Mouse (Mus musculus) thymus, postnatal 25 days (tissue): ENCODE data around the gene Arpc4.

Experiments used
- DNase-seq: peaks from one replicate; pipeline ENCODE4 v3.0.0; 2022

The Arpc4 gene

DNA sequence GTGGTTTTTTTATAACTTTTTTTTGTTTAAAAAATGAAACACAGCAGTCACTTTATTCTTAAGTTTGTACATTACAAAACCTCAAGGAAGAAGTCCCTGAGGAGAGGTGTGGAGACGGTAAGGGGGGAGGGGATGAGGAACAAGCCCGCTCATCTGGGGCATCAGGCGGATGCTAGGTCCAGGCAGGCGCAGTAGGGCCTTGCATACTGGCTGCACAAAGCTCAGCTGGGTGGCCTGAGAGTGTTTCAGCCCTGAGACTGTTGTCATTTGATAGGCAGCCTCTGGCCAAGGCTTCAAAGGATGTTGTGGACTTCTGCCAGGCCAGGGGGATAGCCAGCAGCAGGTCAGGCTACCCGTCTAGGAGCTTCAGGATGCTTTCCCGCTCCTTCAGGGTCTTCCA is 11.3 kb upstream of the Arpc4 start:
- no peak for DNase-seq

DNA sequence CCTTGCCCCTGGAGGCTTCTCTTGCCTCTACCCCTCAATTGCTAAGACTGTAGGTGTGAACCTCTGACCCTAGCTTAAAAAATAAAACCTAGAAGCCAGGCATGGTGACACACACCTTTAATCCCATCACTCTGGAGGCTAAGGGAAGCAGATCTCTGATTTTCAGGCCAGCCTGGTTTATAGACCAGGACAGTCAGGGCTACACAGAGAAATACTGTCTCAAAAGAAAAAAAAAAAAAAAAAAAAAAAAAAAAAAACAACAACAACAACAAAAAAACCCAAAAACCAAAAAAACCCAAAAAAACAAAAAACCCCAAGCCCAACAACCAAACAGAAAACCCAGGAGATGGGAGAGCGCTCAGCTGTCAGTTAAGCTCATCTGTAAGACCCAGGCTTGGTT is 10.3 kb upstream of the Arpc4 start:
- DNase-seq, result no peak

DNA sequence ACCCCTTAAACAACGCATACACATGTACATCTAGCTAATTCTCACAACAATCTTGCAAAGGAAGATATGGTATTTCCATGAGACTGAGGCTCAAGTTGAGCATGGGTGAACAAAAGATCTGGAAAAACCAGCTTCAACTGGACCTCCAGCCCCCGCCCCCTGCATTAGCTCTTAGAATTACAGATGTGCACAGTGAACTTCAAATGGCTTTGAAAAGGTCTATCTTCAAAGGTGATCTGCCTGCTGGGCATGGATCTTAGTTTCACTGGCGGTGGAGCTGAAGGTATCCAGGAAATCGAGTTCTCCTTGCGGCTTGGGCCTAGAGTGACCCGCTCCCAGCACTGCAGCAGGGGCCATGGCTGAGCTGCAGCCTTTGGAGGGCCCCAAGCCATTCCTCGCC is 9.8 kb upstream of the Arpc4 start:
- DNase-seq, result no peak

DNA sequence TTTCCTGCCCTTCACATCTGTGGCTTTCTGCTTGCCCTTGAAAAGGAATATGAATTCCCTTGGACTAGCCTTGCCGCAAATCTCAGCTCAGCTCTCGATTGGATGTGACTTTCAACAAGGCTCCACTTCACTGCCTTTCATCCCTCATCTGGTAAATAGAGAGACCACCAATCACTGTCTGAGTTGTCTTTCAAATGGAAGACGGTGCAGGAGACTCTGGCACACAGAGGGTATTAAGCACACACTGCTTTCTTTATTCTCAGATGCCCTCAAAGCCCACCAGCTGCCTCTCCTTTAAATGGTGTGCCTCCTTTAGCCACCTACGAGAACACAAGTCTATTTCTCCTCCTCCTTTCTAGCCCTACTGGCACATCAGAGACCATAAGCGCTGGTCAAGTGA is 9.3 kb upstream of the Arpc4 start:
- DNase-seq, result no peak

DNA sequence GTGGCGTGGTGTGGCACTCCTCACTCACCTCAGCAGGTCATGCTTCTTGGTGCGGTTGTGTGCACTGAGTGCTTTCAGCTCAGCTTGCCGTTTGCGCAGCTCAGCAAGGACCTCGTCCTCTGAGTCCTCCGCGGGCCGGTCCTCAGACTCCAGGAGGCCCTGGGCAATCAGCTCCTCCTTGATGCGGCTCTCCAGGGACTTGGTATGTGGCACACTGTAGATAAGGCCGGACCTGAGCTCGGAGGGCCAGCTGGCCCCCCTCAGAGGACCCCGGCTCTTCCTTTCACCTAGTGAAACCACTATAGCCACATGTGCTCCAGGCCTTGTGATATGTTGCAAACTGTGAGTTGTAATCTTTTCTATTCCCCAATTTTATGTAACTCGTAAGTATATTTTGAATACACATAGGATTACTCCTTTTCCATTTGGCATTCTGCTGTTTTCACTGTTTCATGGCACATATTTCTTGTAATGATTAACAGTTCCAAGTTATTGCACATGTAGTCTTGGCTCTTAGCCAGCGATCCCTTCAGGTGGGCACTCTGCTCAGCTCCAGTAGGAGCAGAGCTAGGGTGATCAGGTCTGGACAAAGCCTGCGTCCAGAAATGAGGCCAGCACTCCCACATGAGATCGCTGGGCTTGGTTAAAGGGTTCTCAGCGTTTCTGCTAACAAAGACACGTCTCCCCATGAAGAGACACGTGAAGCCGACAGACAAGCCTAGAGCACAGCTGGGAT is 7.6 kb upstream of the Arpc4 start:
- DNase-seq, result no peak

DNA sequence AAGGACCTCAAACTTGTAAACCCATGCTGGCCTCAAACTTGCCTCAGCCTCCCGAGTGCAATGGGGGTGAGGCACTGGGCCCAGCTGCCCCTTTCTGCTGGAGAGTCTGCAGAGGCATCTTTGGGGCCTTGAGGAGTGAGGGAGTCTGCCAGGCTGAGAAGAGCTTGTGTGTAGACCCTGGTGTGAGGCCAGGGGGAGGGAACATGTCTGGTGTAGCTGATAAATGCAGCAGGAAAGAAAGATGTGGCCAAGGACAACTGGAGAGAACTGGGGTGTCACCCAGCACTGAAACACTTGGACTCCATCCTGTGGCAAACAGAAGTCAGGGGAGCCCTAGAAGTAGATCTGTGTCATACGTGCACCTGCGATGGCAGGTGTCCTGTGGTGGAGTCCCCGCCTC is 4.4 kb upstream of the Arpc4 start:
- DNase-seq, result peak; percentile 21

DNA sequence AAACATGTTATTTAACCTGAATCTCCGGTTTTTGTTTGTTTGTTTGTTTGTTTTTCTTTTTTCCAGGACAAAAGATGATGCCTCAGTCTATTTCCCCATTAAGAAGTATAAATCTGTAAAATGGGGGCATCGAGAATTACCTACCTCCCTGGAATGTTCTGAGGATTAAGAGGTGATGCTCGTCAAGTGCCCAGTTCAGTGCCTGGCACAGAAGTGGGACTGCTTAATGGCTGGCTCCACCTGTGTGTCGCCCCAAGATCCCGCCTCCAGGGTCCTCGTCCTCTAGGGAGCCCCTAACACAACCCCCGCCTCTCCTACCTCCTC is 781 bp upstream of the Arpc4 start:
- no peak for DNase-seq

DNA sequence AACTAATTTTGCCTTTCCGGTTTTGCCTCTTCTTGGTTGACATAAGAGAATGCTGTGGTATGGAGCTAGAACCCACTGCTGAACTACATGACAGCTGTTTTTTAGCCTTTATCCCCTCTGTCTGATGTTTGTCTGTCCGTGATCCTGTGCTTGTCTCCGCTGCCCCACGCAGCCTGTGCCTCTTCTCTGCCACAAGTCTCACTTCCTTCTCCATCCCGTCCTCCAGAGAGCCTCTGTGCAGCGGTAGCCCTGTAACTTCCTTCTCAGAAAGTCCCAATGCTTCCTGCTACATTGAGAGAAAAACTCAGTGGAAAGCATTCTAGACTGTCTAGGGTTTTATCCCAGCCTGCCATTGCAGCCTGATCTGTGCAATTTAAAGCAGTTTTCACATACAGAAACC is 1.3 kb downstream of the Arpc4 start:
- no peak for DNase-seq

DNA sequence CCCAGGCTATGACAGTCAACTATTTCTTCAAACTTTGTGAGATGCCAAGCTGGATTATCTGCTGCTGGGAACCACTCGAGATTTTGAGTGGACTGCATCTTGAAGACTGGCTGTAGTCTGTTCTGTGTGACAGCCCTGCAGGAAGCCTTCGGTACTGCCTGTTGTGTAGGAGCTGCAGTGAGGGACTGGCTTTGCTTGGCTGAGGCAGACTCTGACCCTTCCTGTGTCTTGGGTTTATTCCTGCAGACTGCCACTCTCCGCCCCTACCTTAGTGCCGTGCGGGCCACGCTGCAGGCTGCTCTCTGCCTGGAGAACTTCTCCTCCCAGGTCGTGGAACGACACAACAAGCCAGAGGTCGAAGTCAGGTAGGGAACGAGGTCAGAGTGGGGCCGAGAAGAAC is 2.6 kb downstream of the Arpc4 start:
- DNase-seq, result no peak

DNA sequence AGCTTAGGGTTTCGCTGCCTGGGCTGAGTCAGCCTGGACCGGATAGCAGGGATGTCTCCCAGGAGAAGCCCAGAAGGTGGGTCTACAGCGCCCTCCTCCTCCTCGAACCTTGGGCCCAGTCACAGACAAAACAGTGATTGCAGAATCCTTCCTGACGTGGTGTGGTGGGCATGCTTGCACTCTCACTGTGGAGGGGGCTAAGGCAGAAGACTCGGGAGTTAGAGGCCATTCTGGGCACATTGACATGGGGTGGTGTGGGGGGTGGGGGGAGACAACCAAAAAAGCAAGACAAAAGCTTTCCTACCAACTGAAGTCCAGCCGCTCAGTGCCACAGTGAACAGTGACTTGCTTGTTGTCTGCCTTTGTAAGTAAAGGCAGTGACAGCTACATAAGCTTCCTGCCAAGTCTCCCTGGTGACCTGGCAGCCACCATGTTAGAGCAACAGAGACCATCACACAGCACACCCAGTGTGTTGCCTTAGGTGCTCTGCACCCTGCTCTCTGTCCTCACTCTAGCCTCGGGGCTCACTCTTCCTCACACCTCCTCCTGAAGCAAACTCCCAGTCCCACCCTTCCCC is 6.5 kb downstream of the Arpc4 start:
- DNase-seq, result no peak

DNA sequence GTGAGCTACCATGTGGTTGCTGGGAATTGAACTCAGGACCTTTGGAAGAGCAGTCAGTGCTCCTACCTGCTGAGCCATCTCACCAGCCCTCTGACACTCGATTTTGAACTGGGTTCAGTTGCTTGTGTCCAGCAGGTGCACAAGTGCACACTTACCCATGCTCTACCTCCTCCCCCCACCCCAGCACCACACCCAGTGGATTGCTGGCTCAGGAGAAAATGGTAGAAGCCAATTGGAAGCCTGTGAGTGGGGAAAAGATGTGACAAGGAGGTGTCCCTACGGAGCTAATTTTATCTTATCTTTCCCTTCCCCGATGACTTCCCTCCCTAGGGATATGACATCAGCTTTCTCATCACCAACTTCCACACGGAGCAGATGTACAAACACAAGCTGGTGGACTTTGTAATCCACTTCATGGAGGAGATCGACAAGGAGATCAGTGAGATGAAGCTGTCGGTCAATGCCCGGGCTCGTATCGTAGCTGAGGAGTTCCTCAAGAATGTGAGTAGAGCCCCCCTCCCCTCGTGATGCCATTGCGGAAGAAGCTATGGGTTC is 7.3 kb downstream of the Arpc4 start:
- no peak for DNase-seq

DNA sequence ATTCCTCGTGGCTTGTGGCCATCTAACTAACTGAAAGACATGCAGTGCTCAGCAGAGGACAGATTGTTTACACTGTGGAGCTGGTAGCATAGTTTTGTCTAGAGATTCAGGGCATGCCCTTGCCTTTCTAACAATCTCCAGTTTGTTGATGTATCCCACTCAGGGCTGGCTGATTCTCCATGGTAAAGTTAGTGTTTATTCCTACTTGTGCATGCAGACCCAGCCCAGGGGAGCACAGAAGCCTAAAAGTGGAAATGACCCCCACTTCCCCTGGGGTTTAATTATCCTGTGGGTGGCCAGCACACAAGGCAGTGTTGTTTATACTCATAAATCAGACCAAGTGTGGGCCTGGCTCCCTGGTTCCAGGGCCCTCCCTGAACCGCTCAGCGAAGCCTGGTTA is 8.1 kb downstream of the Arpc4 start:
- no peak for DNase-seq

DNA sequence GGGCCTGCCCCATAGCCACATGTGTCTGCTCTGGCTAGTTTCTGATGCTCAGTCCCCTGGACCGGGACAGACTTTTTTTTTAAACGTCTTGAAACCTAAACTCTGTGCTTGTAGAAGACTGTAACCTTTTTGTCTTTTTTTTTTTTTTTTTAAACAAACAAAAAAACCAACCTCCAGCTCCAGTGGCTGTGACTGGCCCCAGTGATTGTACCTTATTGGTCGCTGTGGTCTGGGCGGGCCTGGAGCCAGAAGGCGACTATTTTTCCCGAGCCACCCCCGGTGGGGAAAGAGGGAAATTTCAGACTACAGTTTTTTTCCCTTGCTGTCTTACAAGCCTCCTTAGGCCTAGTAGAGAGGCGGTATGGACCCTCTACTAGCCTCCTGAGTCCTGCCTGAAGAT is 11.0 kb downstream of the Arpc4 start, which contains the start of gene Ttll3:
TSS of gene Ttll3 (plus strand) at position 301 of the 400 bp plus-strand sequence.
- no peak for DNase-seq

DNA sequence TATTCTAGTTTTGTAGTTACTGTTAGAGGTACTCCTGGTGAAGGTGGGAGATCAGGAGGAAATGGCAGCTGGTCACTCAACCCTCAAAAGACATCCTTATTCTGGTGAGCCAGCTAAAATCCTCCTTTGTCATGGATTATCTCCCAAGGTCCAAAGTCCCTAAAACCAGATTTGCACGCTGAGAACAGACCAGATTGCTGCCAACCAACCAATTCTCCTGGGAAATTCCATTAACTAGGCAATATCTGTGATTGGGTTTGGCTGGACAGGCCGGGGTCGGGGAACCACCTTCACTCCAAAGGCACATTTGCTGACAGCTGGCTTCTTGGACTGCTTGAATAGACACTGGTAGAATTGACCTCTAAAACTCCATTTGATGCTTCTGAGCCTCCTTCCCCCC is 12.8 kb downstream of the Arpc4 start:
- no peak for DNase-seq

DNA sequence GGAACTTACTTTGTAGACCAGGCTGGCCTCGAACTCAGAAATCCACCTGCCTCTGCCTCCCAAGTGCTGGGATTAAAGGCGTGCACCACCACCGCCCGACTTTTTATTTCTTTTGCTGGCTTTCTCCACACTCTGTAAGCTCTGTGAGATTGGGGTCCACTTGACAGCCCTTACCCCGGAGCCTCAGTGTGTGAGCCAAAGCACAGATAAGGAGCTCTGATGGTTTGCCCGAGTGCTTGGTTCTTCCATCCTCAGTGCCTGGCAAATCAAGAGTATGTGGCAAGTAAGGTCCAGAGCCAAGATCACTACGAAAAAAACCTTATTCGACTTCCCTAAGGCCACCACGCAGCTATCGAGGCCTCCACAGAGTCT is 14.1 kb downstream of the Arpc4 start:
- DNase-seq, result no peak

DNA sequence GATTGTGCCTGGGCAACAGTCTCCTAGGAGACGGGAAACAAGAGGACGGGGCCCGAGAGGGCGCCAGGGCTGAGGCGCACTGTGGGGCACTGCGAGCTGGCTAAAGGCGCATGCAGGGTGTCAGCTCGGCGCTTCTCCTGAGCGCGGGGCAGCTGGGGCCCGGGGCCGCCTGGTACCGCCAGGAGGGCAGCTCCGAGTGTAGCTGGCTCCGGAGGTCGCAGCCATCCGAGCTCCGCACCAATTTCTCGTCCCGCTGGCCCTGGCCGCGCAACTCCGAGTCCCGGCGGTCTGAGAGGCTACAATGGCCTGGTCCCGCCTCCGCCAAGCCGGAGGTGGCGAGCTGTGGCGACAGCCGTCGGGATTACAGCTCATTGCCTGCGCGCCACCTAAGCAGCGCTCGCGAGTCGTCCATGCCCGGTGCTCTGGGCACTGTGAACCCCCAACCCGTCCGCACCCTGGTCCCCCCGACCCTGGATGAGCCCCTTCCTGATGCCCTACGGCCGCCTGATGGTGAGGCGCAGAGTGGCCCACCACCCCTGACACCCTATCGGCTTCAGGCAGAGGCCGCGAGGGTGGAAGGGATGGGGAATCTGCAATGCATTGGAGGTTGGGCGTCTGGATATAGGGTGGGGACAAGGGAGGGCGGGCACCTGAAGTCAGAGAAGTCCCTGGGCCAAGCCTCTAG is 14.6 kb downstream of the Arpc4 start:
- DNase-seq, result no peak

DNA sequence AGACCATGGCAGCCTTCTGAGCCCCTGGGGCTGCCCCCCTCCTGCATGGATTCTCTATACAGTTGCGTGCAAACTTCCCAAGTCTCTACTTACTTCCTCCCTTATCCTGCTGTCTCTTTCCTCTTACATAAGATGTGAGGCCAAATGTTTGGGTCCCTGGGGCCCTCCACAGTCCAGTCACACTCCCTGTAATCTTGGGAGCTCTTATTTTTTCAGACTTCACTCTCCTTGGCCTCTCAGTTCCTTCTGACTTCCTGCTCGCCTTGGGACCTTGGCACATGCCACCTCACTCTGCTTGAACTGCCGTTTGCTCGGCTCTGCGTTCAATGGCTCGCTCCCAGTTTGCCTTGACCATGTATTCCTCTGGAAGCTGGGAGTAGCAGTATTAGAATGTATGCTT is 16.0 kb downstream of the Arpc4 start:
- no peak for DNase-seq

DNA sequence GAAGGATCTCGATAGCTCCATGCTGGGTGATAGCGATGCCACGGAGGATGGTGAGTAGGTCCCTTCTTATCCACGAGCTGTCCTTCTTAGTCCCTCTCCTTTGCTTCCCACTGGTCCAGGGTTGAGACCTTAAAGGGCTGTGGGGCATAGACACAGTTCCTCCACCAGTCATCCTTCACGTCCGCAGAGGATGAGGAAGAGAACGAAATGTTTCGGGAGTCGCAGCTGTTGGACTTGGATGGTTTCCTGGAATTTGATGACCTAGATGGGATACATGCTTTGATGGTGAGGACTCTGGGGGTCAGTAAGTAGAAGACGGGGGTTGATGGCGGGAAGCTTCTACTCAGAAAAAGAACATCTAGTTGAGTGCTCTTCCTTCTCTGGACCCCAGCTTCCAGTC is 16.9 kb downstream of the Arpc4 start:
- DNase-seq, result no peak

DNA sequence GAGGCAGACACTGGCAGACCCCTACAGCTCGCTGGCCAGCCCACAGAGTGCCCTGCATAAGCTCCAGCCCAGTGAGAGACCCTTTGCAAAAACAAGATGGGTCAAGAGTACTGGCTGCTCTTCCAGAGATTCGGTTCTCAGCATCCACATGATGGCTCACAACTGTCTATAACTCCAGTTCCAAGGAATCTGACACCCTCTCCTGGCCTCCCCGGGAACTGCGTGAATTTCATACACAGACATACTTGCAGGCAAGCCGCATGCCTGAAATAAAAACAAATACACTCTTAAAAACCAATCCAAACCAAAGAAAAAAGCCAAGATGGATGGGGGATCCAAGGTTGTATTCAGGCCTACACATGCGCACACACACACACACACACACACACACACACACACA is 17.6 kb downstream of the Arpc4 start:
- DNase-seq, result no peak

DNA sequence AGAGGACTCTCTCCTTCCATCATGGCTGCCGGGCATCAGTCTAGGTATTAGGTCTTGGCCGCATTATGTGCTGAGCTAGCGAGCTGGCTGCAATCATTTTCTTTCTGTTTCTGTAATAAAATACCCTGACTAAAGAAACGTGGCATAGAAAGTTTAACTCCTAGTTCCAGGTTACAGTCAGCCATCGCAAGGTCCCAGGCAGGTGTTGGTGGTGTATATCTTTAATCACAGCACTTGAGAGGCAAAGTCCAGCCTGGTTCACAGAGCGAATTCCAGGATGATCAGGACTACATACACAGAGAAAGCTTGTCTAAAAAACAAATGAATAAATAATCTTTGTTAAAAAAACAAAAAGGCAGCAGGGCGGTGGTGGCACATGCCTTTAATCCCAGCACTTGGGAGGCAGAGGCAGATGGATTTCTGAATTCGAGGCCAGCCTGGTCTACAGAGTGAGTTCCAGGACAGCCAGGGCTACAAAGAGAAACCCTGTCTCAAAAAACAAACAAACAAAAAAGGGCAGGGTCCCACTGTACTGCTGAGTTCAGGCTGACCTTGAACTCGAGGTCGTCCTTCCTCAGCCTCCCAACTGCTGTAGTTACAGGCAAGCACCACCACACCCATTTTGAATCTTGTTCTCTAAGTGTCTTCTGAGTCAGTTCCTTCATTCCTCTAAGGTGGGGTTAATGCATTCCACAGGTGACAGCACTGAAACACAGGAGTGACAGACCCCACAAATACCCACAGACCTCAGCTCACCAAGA is 18.5 kb downstream of the Arpc4 start:
- DNase-seq, result no peak

DNA sequence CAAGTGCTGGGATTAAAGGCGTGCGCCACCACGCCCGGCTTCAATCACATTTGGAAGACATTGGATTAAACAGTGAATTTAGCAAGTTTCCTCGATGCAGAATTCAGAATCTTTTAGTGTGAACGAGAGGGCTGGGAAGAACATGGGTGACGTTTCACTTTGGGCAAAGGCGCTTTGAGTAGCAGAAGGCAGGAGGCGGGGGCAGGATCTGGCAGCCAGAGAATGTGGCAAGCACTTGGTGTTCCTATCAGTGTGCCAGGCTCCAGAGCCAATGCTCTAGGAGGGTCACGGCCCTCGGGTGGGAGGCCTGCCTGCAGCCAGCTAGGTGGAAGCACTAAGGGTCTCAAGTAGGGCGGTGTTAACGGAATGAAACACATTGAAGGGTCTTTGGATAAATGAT is 24.2 kb downstream of the Arpc4 start:
- no peak for DNase-seq

DNA sequence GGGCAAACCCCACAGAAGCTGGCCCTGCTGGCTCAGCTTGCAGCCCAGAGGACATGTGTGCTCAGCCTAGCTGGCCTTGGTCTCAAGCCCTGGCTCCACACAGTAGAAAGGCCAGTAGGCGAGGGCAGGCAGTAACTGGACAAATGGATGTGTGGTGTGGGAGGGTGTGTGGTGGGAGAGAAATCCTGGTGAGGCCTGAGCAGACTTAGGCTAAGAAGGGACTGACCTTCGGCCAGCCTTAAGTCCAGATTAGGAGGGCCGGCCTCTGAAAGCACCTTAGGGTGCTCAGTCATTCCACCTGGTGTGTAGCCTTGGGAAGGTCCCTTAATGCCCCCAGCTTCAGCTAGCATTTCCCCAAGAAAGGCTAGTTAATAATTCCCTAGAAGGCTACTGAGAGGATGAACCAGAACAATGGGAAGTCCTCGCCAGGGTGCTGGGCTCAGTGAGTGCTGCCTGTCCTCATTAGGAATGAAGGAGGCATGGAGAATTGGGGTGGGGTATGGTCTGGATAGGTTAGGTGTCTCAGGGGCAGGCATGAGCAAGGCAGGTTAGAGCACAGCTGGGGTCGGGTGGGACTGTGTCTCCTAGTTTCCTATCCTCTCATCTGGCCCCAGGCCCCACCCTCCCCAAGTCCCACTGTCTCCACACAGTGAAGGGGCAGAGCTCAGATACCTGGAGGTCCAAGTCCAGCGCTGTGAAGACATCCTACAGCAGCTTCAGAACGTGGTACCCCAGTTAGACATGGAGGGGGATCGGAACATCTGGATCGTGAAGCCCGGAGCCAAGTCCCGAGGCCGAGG is 26.9 kb downstream of the Arpc4 start:
- no peak for DNase-seq

DNA sequence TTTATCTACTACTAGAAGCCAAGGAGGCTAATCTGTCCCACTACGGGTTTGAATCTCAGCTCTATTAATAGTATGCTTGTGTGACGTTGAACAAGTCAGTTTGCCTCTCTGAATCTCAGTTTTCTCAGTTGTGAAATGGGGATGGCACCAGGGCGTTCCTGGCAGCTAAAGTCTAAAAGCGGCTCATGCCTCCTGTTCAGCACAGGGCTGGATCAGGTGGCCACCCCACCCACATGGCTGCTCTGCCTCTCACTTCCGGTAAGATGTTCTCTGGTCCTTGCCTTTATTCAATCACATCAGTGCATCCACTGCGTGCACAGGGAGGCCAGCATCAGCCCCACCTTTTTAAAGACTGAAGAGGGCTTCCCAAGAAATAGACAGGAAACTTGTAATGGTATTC is 27.6 kb downstream of the Arpc4 start:
- no peak for DNase-seq
